Comparison of ENCODE assay signal across 8 mouse cellular contexts in the genomic region with DNA sequence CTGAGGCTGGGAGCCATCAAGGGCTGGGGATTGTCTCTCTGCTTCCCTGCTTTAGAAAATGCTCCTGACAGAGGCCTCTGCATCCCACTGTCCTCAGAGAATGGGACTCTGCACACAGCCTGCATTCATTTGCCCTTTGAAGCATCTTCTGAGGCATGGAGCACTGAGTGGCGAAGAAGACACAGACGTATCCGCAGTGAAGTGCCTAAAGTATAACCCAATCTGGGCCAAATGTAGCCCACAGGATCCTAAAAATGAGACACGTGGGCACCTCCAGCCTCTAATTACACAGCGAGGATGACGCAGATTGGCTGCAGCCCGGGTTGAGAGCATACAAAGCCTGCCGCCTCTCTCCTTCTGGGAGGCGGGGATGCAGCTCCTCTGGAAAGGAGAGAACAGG.
DNase-seq lines count a peak whose midpoint lies in the region; ATAC-seq lines count a peak whose summit lies in the region.

No protein-coding gene starts in this region.

- peak; percentile 96 for ATAC-seq in frontal cortex, adult (ENCODE audit: low TSS enrichment)

- peak; percentile 16 for DNase-seq in thymus, postnatal 4 days
- DNase-seq in thymus, adult 18-20 months: no peak
- DNase-seq in left cerebral cortex, adult 9 months (ENCODE audit: low spot score in 2 of 2): peak; percentile 61 to 85
- no peak for DNase-seq in embryo, embryonic 9.5 days (ENCODE audit: extremely low spot score)
- DNase-seq in embryo, embryonic 10 days (ENCODE audit: low spot score): no peak
- DNase-seq in cerebellum, adult 9-10 months: no peak
- no peak for DNase-seq in spleen, postnatal 10 days (ENCODE audit: low spot score in 2 of 2)

Comparison
In these comparisons a context has a peak if more than half of its experiments do, and no peak if none do; other contexts are left out.
1. DNase-seq: peak in thymus, postnatal 4 days (single experiment) and left cerebral cortex, adult 9 months (2 of 2); none in thymus, adult 18-20 months (0 of 2), embryo, embryonic 9.5 days (single experiment), embryo, embryonic 10 days (single experiment), cerebellum, adult 9-10 months (single experiment) and spleen, postnatal 10 days (0 of 2).